In the genomic region with DNA sequence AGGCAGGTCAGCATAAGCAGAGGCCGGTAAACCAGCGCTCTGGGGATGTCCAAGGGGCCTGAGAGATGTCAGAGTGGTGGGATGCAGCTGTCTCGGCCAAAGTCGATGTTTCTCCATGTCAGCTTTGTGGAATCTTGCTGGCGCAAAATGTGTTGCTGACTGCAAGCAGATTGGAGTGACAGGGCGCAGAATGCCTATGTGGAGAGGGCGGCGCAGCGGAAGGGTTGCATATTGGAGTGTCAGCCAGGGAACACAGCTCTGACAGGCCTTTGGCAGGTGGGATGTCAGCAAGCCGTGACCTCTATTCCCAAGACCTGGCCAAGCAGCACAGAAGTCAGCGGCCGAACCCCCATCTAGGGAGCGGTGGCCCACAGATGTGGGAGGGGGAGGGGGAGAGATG, we compare ENCODE assay signal across 21 mouse cellular contexts.
DNase-seq lines count a peak whose midpoint lies in the region; ATAC-seq and TF ChIP-seq lines count a peak whose summit lies in the region.
"Had no signal": no experiment of that assay in that cellular context is flagged by ENCODE, and none has a peak within 500 bp of the region (broad histone marks: within the 10 kb centered on the region; RNA-seq: fewer than 3 reads in every experiment).

No protein-coding gene starts in this region.

- intact Hi-C loops in heart, postnatal 36 days (cut with DNase I) = no loop called here

- DNase-seq in heart, postnatal 4 days = peak; percentile 9
- no peak for DNase-seq in heart, postnatal 36 days
- DNase-seq in lung, adult 2 months = no peak
- DNase-seq in ZHBTc4 (ENCODE audit: low read depth, low spot score) = peak; percentile 7
- peak; percentile 1 for DNase-seq in lung, postnatal 14 days
- DNase-seq in gastrocnemius, adult 18-20 months (ENCODE audit: low spot score) = no peak
- DNase-seq: adrenal gland, adult 2 months; adrenal gland, postnatal 25 days; cerebellum, adult 18-20 months; cerebellum, adult 9-11 months; cerebellum, postnatal 36 days; gastrocnemius, postnatal 36 days; heart, adult 11 months; heart, postnatal 14 days had no signal

- no peak for TF ChIP-seq CTCF in lung, adult 2 months (IDR thresholded peaks at IDR 0.05; ENCODE audit: insufficient read depth, low read length)

- peak; percentile 70; the same call in 1 of the 2 replicates for ATAC-seq in lung, embryonic 15.5 days (ENCODE audit: borderline replicate concordance, extremely low read depth, low FRiP score, low TSS enrichment)
- ATAC-seq: forebrain, embryonic 13.5 days; hindbrain, embryonic 16.5 days; Patski had no signal

- no peak overlapping the region for H3K9ac ChIP-seq in lung, embryonic 15.5 days
- H3K9ac ChIP-seq: embryonic facial prominence, embryonic 13.5 days; forebrain, embryonic 13.5 days; hindbrain, embryonic 12.5 days had no signal

- no peaks in the 10 kb centered on the region for H3K9me3 ChIP-seq in lung, embryonic 15.5 days
- H3K9me3 ChIP-seq: embryonic facial prominence, embryonic 13.5 days; forebrain, embryonic 13.5 days; heart, embryonic 10.5 days; hindbrain, embryonic 12.5 days had no signal

- H3K27me3 ChIP-seq in lung, embryonic 15.5 days = no peaks in the 10 kb centered on the region
- H3K27me3 ChIP-seq: forebrain, embryonic 13.5 days; hindbrain, embryonic 12.5 days had no signal

- no peak for TF ChIP-seq POLR2A in lung, adult 2 months (IDR thresholded peaks at IDR 0.05; ENCODE audit: borderline replicate concordance, extremely low read depth, low read depth, low read length)

- no peak overlapping the region for H3K4me2 ChIP-seq in lung, embryonic 15.5 days
- H3K4me2 ChIP-seq: embryonic facial prominence, embryonic 13.5 days; forebrain, embryonic 13.5 days; hindbrain, embryonic 12.5 days had no signal

- no peak overlapping the region for H3K27ac ChIP-seq in lung, embryonic 15.5 days
- H3K27ac ChIP-seq: embryonic facial prominence, embryonic 13.5 days; forebrain, embryonic 13.5 days; heart, embryonic 10.5 days; hindbrain, embryonic 12.5 days had no signal

- H3K4me1 ChIP-seq in lung, embryonic 15.5 days = no peaks in the 10 kb centered on the region
- H3K4me1 ChIP-seq in lung, adult 2 months (ENCODE audit: control insufficient read depth, insufficient read depth, low read length) = no peaks in the 10 kb centered on the region
- H3K4me1 ChIP-seq: embryonic facial prominence, embryonic 13.5 days; forebrain, embryonic 13.5 days; heart, embryonic 10.5 days; hindbrain, embryonic 12.5 days had no signal

- WGBS in lung, embryonic 15.5 days = 52% methylated on average over 13 of the region's 13 CpGs
- WGBS in lung, adult 2 months = 61% methylated on average over 13 of the region's 13 CpGs

- no peak overlapping the region for H3K4me3 ChIP-seq in lung, embryonic 15.5 days
- no peak overlapping the region for H3K4me3 ChIP-seq in lung, adult 2 months (replicated peaks; ENCODE audit: extremely low read depth, low read depth, low read length)
- H3K4me3 ChIP-seq: embryonic facial prominence, embryonic 13.5 days; forebrain, embryonic 13.5 days; heart, embryonic 10.5 days; hindbrain, embryonic 12.5 days had no signal

- no peaks in the 10 kb centered on the region for H3K36me3 ChIP-seq in lung, embryonic 15.5 days
- H3K36me3 ChIP-seq: embryonic facial prominence, embryonic 13.5 days; heart, embryonic 10.5 days; hindbrain, embryonic 12.5 days had no signal

Comparison
In these comparisons a context has a peak if more than half of its experiments do, and no peak if none do; other contexts are left out.
1. DNase-seq: peak in heart, postnatal 4 days (single experiment), ZHBTc4 (single experiment) and lung, postnatal 14 days (single experiment); none in heart, postnatal 36 days (0 of 2), lung, adult 2 months (single experiment) and gastrocnemius, adult 18-20 months (single experiment).